Mouse (Mus musculus): ENCODE measurements around the gene Hoxb4. TPM values are rescaled to one million over a fixed set of nuclear protein-coding genes. Genes with fewer than 3 reads are reported as not detected.

Gene Hoxb4
- polyA plus RNA-seq, 1 experiment = 7.9 TPM

- H3K4me3 ChIP-seq (ENCODE audit: insufficient read depth, low read length) = no peak overlapping the region
- TF ChIP-seq POLR2A (IDR thresholded peaks at IDR 0.05; ENCODE audit: borderline replicate concordance, low read depth, low read length) (no peak), CTCF (IDR thresholded peaks at IDR 0.05; ENCODE audit: low read depth, low read length) (no peak)
- H3K4me1 ChIP-seq (ENCODE audit: control insufficient read depth, insufficient read depth, low read length) = peaks cover 3% of the 10 kb centered on the region
- H3K27ac ChIP-seq (ENCODE audit: insufficient read depth, low read depth, low read length) = no peak overlapping the region
Measured at GRCm38 (mm10) chr11:96322738-96323137, 4.7 kb downstream of the Hoxb4 start.

- H3K27ac ChIP-seq (ENCODE audit: insufficient read depth, low read depth, low read length) = no peak within 1 kb of the TSS
- no peak within 1 kb of the TSS for H3K4me3 ChIP-seq (ENCODE audit: insufficient read depth, low read length)
Measured at GRCm38 (mm10) chr11:96323154-96323553, 5.1 kb downstream of the Hoxb4 start, which contains the start of gene Hoxb3. TSS of gene Hoxb3 (plus strand) at chr11:96323326.

GRCm38 (mm10) chr11:96324125-96324524 lies 6.1 kb downstream of the Hoxb4 start:
- TF ChIP-seq CTCF (IDR thresholded peaks at IDR 0.05; ENCODE audit: low read depth, low read length) (no peak), POLR2A (IDR thresholded peaks at IDR 0.05; ENCODE audit: borderline replicate concordance, low read depth, low read length) (no peak)
- H3K4me3 ChIP-seq (ENCODE audit: insufficient read depth, low read length) = no peak overlapping the region
- H3K4me1 ChIP-seq (ENCODE audit: control insufficient read depth, insufficient read depth, low read length) = peaks cover 3% of the 10 kb centered on the region
- no peak overlapping the region for H3K27ac ChIP-seq (ENCODE audit: insufficient read depth, low read depth, low read length)

More at GRCm38 (mm10) chr11:96323154-96323553, 5.1 kb downstream of the Hoxb4 start, which contains the start of gene Hoxb3:
- no peak for TF ChIP-seq POLR2A (IDR thresholded peaks at IDR 0.05; ENCODE audit: borderline replicate concordance, low read depth, low read length)
- TF ChIP-seq CTCF (IDR thresholded peaks at IDR 0.05; ENCODE audit: low read depth, low read length) = no peak
- peaks cover 3% of the 10 kb centered on the region for H3K4me1 ChIP-seq (ENCODE audit: control insufficient read depth, insufficient read depth, low read length)

- Histone ChIP-seq H3K4me1 (ENCODE audit: control insufficient read depth, insufficient read depth, low read length) (no peaks in the 10 kb centered on the region), H3K4me3 (ENCODE audit: insufficient read depth, low read length) (no peak overlapping the region), H3K27ac (ENCODE audit: insufficient read depth, low read depth, low read length) (no peak overlapping the region)
- TF ChIP-seq CTCF (IDR thresholded peaks at IDR 0.05; ENCODE audit: low read depth, low read length) = no peak
- TF ChIP-seq POLR2A (IDR thresholded peaks at IDR 0.05; ENCODE audit: borderline replicate concordance, low read depth, low read length) = no peak
Measured at GRCm38 (mm10) chr11:96324965-96325364, 6.9 kb downstream of the Hoxb4 start.

- no peak overlapping the region for H3K27ac ChIP-seq (ENCODE audit: insufficient read depth, low read depth, low read length)
Measured at GRCm38 (mm10) chr11:96325747-96326212, 7.7 kb downstream of the Hoxb4 start.

GRCm38 (mm10) chr11:96326705-96327104 lies 8.6 kb downstream of the Hoxb4 start:
- Histone ChIP-seq H3K4me3 (ENCODE audit: insufficient read depth, low read length) (no peak overlapping the region), H3K27ac (ENCODE audit: insufficient read depth, low read depth, low read length) (no peak overlapping the region), H3K4me1 (ENCODE audit: control insufficient read depth, insufficient read depth, low read length) (no peaks in the 10 kb centered on the region)
- TF ChIP-seq CTCF (IDR thresholded peaks at IDR 0.05; ENCODE audit: low read depth, low read length) (no peak), POLR2A (IDR thresholded peaks at IDR 0.05; ENCODE audit: borderline replicate concordance, low read depth, low read length) (no peak)

More at GRCm38 (mm10) chr11:96325747-96326212, 7.7 kb downstream of the Hoxb4 start:
- no peaks in the 10 kb centered on the region for H3K4me1 ChIP-seq (ENCODE audit: control insufficient read depth, insufficient read depth, low read length)
- no peak for TF ChIP-seq CTCF (IDR thresholded peaks at IDR 0.05; ENCODE audit: low read depth, low read length)
- TF ChIP-seq POLR2A (IDR thresholded peaks at IDR 0.05; ENCODE audit: borderline replicate concordance, low read depth, low read length) = no peak
- H3K4me3 ChIP-seq (ENCODE audit: insufficient read depth, low read length) = no peak overlapping the region

GRCm38 (mm10) chr11:96327122-96327521 lies 9.1 kb downstream of the Hoxb4 start:
- Histone ChIP-seq H3K4me3 (ENCODE audit: insufficient read depth, low read length) (no peak overlapping the region), H3K4me1 (ENCODE audit: control insufficient read depth, insufficient read depth, low read length) (no peaks in the 10 kb centered on the region), H3K27ac (ENCODE audit: insufficient read depth, low read depth, low read length) (no peak overlapping the region)
- TF ChIP-seq CTCF (IDR thresholded peaks at IDR 0.05; ENCODE audit: low read depth, low read length) = no peak
- no peak for TF ChIP-seq POLR2A (IDR thresholded peaks at IDR 0.05; ENCODE audit: borderline replicate concordance, low read depth, low read length)

GRCm38 (mm10) chr11:96327750-96328149 lies 9.7 kb downstream of the Hoxb4 start:
- Histone ChIP-seq H3K4me1 (ENCODE audit: control insufficient read depth, insufficient read depth, low read length) (no peaks in the 10 kb centered on the region), H3K27ac (ENCODE audit: insufficient read depth, low read depth, low read length) (no peak overlapping the region), H3K4me3 (ENCODE audit: insufficient read depth, low read length) (no peak overlapping the region)
- no peak for TF ChIP-seq POLR2A (IDR thresholded peaks at IDR 0.05; ENCODE audit: borderline replicate concordance, low read depth, low read length)
- TF ChIP-seq CTCF (IDR thresholded peaks at IDR 0.05; ENCODE audit: low read depth, low read length) = no peak

GRCm38 (mm10) chr11:96328605-96329004 lies 10.5 kb downstream of the Hoxb4 start:
- no peak overlapping the region for H3K27ac ChIP-seq (ENCODE audit: insufficient read depth, low read depth, low read length)
- TF ChIP-seq POLR2A (IDR thresholded peaks at IDR 0.05; ENCODE audit: borderline replicate concordance, low read depth, low read length) (no peak), CTCF (IDR thresholded peaks at IDR 0.05; ENCODE audit: low read depth, low read length) (no peak)
- no peaks in the 10 kb centered on the region for H3K4me1 ChIP-seq (ENCODE audit: control insufficient read depth, insufficient read depth, low read length)
- H3K4me3 ChIP-seq (ENCODE audit: insufficient read depth, low read length) = no peak overlapping the region

GRCm38 (mm10) chr11:96332105-96332504 lies 14.0 kb downstream of the Hoxb4 start:
- Histone ChIP-seq H3K4me3 (ENCODE audit: insufficient read depth, low read length) (no peak overlapping the region), H3K4me1 (ENCODE audit: control insufficient read depth, insufficient read depth, low read length) (no peaks in the 10 kb centered on the region), H3K27ac (ENCODE audit: insufficient read depth, low read depth, low read length) (no peak overlapping the region)
- TF ChIP-seq CTCF (IDR thresholded peaks at IDR 0.05; ENCODE audit: low read depth, low read length) (no peak), POLR2A (IDR thresholded peaks at IDR 0.05; ENCODE audit: borderline replicate concordance, low read depth, low read length) (no peak)

Measured in bone marrow macrophage, adult 2 months (primary cell).